Mouse (Mus musculus) G1E (cell line): ENCODE measurements around the gene Pfdn2. TPM values are rescaled to one million over a fixed set of nuclear protein-coding genes. Genes with fewer than 3 reads are reported as not detected.

Source experiments
- ATAC-seq: 2 replicates; pipeline ENCODE4 v1.8.0; 2016; ENCODE audit warnings: mild to moderate bottlenecking; ENCODE audit not compliant: insufficient number of reproducible peaks, poor library complexity, low FRiP score, severe bottlenecking; ENCODE audit errors: extremely low read depth
- DNase-seq: peaks from one replicate; pipeline ENCODE4 v3.0.0; 2012; ENCODE audit warnings: low spot score
- H3K27me3 ChIP-seq: 2 replicates; pipeline ENCODE4 v1.6.1; 2012; ENCODE audit warnings: mild to moderate bottlenecking, low read length, inconsistent platforms; ENCODE audit not compliant: insufficient read depth
- H3K36me3 ChIP-seq: replicated peaks from 2 replicates; pipeline ENCODE3; 2012; ENCODE audit warnings: mild to moderate bottlenecking, inconsistent platforms
- H3K4me1 ChIP-seq: 2 replicates; pipeline ENCODE4 v1.6.1; 2012; ENCODE audit warnings: low read depth, low read length, inconsistent platforms, mixed read lengths; ENCODE audit not compliant: insufficient read depth
- H3K4me3 ChIP-seq: 2 replicates; pipeline ENCODE4 v1.5.1; 2012; ENCODE audit warnings: low read depth, mild to moderate bottlenecking, inconsistent platforms, low read length, moderate library complexity, mixed read lengths
- H3K9me3 ChIP-seq: replicated peaks from 2 replicates; pipeline ENCODE4 v1.6.1; 2012; ENCODE audit warnings: inconsistent platforms
- CTCF ChIP-seq: IDR thresholded peaks from 2 replicates; pipeline ENCODE4 v1.5.1; 2012; ENCODE audit warnings: low read depth, low read length, inconsistent platforms, mixed read lengths
- GATA1 ChIP-seq: IDR thresholded peaks from 2 replicates; pipeline ENCODE4 v1.6.1; 2012; ENCODE audit warnings: borderline replicate concordance, low read length, inconsistent platforms, mixed read lengths
- GATA2 ChIP-seq: IDR thresholded peaks from 2 replicates; pipeline ENCODE4 v1.6.1; 2012; ENCODE audit warnings: low read depth, low read length, inconsistent platforms, borderline replicate concordance
- POLR2AphosphoS5 ChIP-seq: IDR thresholded peaks from 2 replicates; pipeline ENCODE4 v1.6.1; 2012; ENCODE audit warnings: low read depth, low read length, inconsistent platforms; ENCODE audit not compliant: insufficient replicate concordance
- TAL1 ChIP-seq: conservative IDR thresholded peaks from 2 replicates; pipeline ENCODE4 v1.6.1; 2012; ENCODE audit warnings: low read depth, low read length, inconsistent platforms, mixed read lengths
- polyA plus RNA-seq: library from polyadenylated mRNA; stranded (reverse); fragments of >175 nt; gene quantifications from 2 replicates; pipeline ENCODE4 v1.2.3, GENCODE M21; 2012
- total RNA-seq, 2 experiments: library from RNA; stranded (forward) in 1 of 2; stranded (reverse) in 1 of 2; fragments of 200-1000 nt in 1 of 2; fragments of >200 nt in 1 of 2; fragmentation: Nextera tagmentation in 1 of 2; gene quantifications; 2 replicates each; pipeline ENCODE4 v1.2.3; 2014 to 2017

Gene Pfdn2
- total and polyA plus RNA-seq, 3 experiments, result 16.9 to 47.3 (median 22.3) TPM

DNA sequence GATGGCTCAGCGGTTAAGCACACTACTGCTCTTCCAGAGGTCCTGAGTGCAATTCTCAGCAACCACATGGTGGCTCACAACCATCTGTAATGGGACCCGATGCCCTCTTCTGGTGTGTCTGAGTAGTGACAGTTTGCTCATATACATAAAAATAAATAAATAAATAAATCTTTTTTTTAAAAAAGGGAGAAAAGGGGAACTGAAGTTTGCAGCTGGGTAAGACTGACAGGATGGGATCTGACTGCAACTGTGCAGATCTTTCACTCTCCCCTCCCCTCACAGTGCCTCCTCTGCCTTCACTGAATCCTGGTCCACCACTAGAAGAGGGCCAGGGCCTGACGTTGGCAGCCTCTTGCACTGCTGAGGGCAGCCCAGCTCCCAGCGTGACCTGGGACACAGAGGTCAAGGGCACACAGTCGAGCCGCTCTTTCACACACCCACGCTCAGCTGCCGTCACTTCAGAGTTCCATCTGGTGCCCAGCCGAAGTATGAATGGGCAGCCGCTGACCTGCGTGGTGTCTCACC, 36.7 kb downstream of the Pfdn2 start:
- DNase-seq (no peak), ATAC-seq (no peak)
- Histone ChIP-seq H3K4me1 (peaks cover 19% of the 10 kb centered on the region), H3K4me3 (no peak overlapping the region), H3K27me3 (peaks cover 41% of the 10 kb centered on the region), H3K9me3 (no peaks in the 10 kb centered on the region), H3K36me3 (no peaks in the 10 kb centered on the region)
- no peak for TF ChIP-seq CTCF
- no peak for TF ChIP-seq POLR2AphosphoS5
- TF ChIP-seq TAL1, result no peak
- no peak for TF ChIP-seq GATA1
- TF ChIP-seq GATA2, result no peak

DNA sequence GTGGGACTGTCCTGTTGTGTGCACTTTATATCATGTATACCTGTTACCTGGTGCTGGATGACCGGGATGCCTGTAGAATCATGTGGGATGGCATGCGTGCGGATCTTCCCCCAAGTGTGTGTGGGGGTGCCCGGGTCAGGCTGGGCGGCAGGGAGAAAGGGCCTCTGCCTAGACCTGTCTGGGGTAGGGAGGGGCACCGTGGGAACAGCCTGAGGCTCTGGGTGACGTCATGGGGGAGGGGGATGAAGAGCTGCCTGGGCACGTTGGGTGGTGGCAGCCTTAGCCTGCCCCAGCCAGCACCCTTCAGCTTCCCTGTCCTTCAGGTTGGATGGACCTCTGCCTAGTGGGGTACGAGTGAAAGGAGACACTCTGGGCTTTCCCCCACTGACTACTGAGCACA, 38.9 kb downstream of the Pfdn2 start:
- TF ChIP-seq GATA2, result no peak
- no peaks in the 10 kb centered on the region for H3K36me3 ChIP-seq
- H3K4me1 ChIP-seq, result peaks cover 30% of the 10 kb centered on the region

DNA sequence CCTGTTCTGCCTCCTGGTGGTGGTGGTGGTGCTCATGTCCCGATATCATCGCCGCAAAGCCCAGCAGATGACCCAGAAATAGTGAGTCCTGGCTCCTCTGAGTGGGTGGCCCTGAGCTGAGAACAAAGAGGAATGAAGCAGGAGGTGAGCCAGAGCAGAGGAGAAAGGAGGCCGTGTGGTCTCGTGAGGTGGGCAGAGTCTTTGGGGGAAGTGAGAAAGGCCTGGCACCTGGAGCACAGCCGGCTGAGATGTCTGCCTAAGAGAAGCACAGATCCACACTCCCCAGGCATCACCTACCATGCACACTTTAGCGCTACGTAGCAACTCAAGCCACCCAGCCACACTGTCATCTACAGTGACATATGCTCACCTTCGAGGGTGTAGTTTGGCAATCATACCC, 39.7 kb downstream of the Pfdn2 start:
- Histone ChIP-seq H3K36me3 (no peaks in the 10 kb centered on the region), H3K4me1 (peaks cover 32% of the 10 kb centered on the region), H3K9me3 (no peaks in the 10 kb centered on the region), H3K4me3 (no peak overlapping the region), H3K27me3 (peaks cover 29% of the 10 kb centered on the region)
- DNase-seq, result no peak
- no peak for ATAC-seq
- no peak for TF ChIP-seq TAL1
- no peak for TF ChIP-seq POLR2AphosphoS5
- TF ChIP-seq CTCF, result no peak
- TF ChIP-seq GATA1, result no peak
- TF ChIP-seq GATA2, result no peak

More for the DNA sequence above, 38.9 kb downstream of the Pfdn2 start:
- no peaks in the 10 kb centered on the region for H3K9me3 ChIP-seq
- ATAC-seq, result no peak
- DNase-seq, result no peak
- peaks cover 35% of the 10 kb centered on the region for H3K27me3 ChIP-seq
- peak overlapping the region; percentile 17; the same call in 1 of the 2 replicates for H3K4me3 ChIP-seq

DNA sequence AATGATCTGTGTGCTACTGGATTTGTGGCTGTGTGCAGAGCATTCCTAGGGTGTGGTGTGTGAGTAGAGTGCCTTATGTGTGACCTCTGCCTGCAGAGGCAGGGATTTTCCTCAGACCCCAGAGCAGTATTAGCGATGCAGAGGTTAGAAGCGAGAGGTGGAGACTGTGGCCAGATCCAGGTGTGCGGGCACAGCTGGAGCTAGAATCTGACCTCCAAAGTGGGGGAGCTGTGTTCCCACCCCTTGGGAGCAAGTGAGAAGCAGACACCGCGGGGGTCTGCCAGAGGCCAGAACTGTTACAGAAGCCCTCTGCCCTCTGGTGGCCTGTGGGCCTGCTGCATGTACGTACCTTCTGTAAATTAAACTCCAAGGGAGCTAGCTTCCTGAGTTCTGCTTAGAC, 41.6 kb downstream of the Pfdn2 start:
- TF ChIP-seq POLR2AphosphoS5 (no peak), GATA2 (no peak), CTCF (no peak), GATA1 (no peak), TAL1 (no peak)
- ATAC-seq (no peak), DNase-seq (no peak)
- Histone ChIP-seq H3K4me1 (peaks cover 36% of the 10 kb centered on the region), H3K27me3 (peaks cover 24% of the 10 kb centered on the region), H3K9me3 (no peaks in the 10 kb centered on the region), H3K36me3 (no peaks in the 10 kb centered on the region), H3K4me3 (no peak overlapping the region)

DNA sequence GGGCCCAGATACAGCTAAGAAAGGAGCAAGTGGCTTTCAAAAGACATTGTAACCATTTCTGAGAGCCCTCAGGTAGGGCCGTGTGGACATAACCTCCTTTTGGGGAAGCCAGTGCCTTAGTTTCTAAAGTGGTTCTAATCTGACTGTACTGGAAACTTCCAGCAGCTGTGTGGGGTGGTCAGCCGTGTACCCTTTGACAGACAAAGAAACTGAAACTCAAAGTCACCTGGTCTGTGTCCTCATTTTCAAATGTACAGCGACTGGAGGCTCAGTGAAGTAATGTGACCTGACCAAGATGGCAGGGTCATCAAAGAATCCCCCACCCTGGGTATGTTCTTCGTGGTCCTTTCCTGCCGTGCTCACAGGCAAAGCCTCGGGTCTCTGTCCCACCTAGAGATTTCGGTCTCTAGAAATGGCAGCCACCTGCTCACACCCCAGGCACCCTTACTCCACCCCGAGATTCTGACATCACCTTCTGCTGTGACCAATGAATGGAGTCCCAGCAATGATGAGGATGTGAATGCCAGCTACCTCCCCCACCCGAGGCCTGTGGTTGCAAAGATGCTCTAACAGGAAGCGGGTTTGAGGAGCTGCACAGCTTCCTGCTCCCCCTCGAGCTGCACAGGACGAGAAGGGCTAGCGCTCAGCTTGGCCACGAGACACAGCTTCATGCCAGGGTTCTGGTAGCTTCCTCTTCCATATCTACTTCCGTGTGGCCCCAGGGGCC, 43.1 kb downstream of the Pfdn2 start, which contains the start of gene Arhgap30:
TSS of gene Arhgap30 (plus strand) at position 579 of the 727 bp plus-strand sequence.
- Histone ChIP-seq H3K4me1 (peaks cover 31% of the 10 kb centered on the region), H3K9me3 (no peaks in the 10 kb centered on the region), H3K4me3 (peak within 1 kb of the TSS; percentile 24; the same call in 1 of the 2 replicates), H3K27me3 (peaks cover 18% of the 10 kb centered on the region), H3K36me3 (no peaks in the 10 kb centered on the region)
- DNase-seq (no peak), ATAC-seq (peak; percentile 55; the same call in 1 of the 2 replicates)
- TF ChIP-seq POLR2AphosphoS5 (no peak), GATA1 (no peak), CTCF (no peak), GATA2 (no peak), TAL1 (no peak)

DNA sequence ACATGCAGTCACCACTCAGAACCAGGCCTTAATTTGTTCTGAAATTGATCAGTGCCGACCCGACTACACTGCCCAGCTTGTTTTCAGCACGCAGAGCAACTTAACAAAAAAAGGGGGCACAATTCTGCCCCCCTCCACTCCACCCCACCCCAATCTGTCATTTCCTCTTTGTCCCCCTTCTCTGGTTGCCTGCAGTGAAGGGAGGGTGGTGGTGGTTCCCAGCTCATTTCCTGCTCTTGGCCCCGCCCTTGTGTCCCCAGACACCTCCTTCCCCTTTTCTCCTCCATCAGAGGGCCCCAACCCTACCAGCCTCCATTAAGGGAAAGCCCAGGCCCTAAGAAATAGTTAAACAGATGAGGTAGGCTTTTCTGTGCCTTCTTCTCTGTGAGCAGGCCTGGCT, 44.6 kb downstream of the Pfdn2 start:
- Histone ChIP-seq H3K27me3 (peaks cover 15% of the 10 kb centered on the region), H3K4me3 (peak overlapping the region; percentile 41; the same call in 1 of the 2 replicates), H3K9me3 (no peaks in the 10 kb centered on the region), H3K4me1 (peaks cover 24% of the 10 kb centered on the region), H3K36me3 (no peaks in the 10 kb centered on the region)
- TF ChIP-seq TAL1 (no peak), GATA2 (no peak), GATA1 (no peak), POLR2AphosphoS5 (no peak), CTCF (no peak)
- DNase-seq (peak; percentile 93), ATAC-seq (peak; percentile 94)
